Mouse (Mus musculus): Measurements from ENCODE around the gene Furin.

GRCm38 (mm10) chr7:80372667-80373066 is 32.6 kb downstream of the Furin start:
- TF ChIP-seq POLR2A (IDR thresholded peaks at IDR 0.05; ENCODE audit: low read depth, low read length) (no peak), CTCF (IDR thresholded peaks at IDR 0.05; ENCODE audit: extremely low read depth, insufficient read length, insufficient replicate concordance, low read depth, low read length) (no peak)

Data from small intestine, adult 2 months (tissue).